Mouse (Mus musculus) forebrain, embryonic 16.5 days (tissue): ENCODE measurements around the gene Upk3a. TPM values are rescaled to one million over a fixed set of nuclear protein-coding genes. Genes with fewer than 3 reads are reported as not detected.
"Not testable (repeated sequence)": the region's sequence is repeated elsewhere in the genome, so short reads cannot be mapped to it uniquely, and the experiment has no call there.

Experiments
- ATAC-seq: fragments of 200-750 bp; cut with Nextera tagmentation; 2 replicates; pipeline ENCODE4 v1.8.0; 2017; ENCODE audit warnings: mild to moderate bottlenecking, moderate library complexity
- H3K27ac ChIP-seq: fragments of 300-500 bp; sonication (generic); 2 replicates; pipeline ENCODE4 v1.5.1; 2014; ENCODE audit warnings: low read length, control low read depth
- H3K27me3 ChIP-seq: fragments of 300-500 bp; sonication (generic); replicated peaks from 2 replicates; pipeline ENCODE4 v1.6.1; 2014; ENCODE audit warnings: low read length; ENCODE audit not compliant: control insufficient read depth, insufficient read depth
- H3K36me3 ChIP-seq: fragments of 300-500 bp; sonication (generic); 2 replicates; pipeline ENCODE4 v1.6.1; 2014; ENCODE audit not compliant: control insufficient read depth, insufficient read depth
- H3K4me1 ChIP-seq: fragments of 300-500 bp; sonication (generic); replicated peaks from 2 replicates; pipeline ENCODE4 v1.6.1; 2014; ENCODE audit warnings: low read length; ENCODE audit not compliant: control insufficient read depth, insufficient read depth
- H3K4me2 ChIP-seq: fragments of 300-500 bp; sonication (generic); 2 replicates; pipeline ENCODE4 v1.6.1; 2014; ENCODE audit warnings: mild to moderate bottlenecking, low read length, control low read depth
- H3K4me3 ChIP-seq: fragments of 300-500 bp; sonication (generic); replicated peaks from 2 replicates; pipeline ENCODE4 v1.5.1; 2014; ENCODE audit warnings: mild to moderate bottlenecking, low read length, control low read depth
- H3K9ac ChIP-seq: fragments of 300-500 bp; sonication (generic); replicated peaks from 2 replicates; pipeline ENCODE4 v1.6.1; 2014; ENCODE audit warnings: low read depth, low read length, control low read depth
- H3K9me3 ChIP-seq: fragments of 300-500 bp; sonication (generic); 2 replicates; pipeline ENCODE4 v1.6.1; 2016; ENCODE audit warnings: low read length; ENCODE audit not compliant: control insufficient read depth
- whole genome bisulfite sequencing: fragments of 180-500 bp; shearing (Covaris S2); extraction: QIAGEN DNeasy Blood & Tissue Kit; methylation state at CpG from one replicate; pipeline ENCODE4 v1.1.7; 2014; 5-methylcytosine and 5-hydroxymethylcytosine counted together
- polyA plus RNA-seq: library from polyadenylated mRNA; unstranded; fragments of >200 nt; fragmentation: Nextera tagmentation; extraction: Ambion mirVana; gene quantifications from 2 replicates; pipeline ENCODE4 v1.2.1, GENCODE M21; 2015

Upk3a gene
- polyA plus RNA-seq, 1 experiment from 2014 or later, result 1.1 TPM

- no peaks in the 10 kb centered on the region for H3K4me1 ChIP-seq
These were observed 10.8 kb downstream of the Upk3a start for GRCm38 (mm10) chr15:85027740-85028139.

GRCm38 (mm10) chr15:85028648-85029047 is 11.7 kb downstream of the Upk3a start, which contains the start of gene Fam118a:
Gene Fam118a, plus strand, starts transcription at chr15:85028948.
- H3K9me3 ChIP-seq, H3K27ac ChIP-seq, H3K27me3 ChIP-seq, H3K36me3 ChIP-seq, H3K4me2 ChIP-seq, H3K4me3 ChIP-seq, H3K9ac ChIP-seq, H3K4me1 ChIP-seq, ATAC-seq: not testable (repeated sequence)
- WGBS, result 44% methylated on average over 1 of the region's 1 CpGs

More at GRCm38 (mm10) chr15:85027740-85028139, 10.8 kb downstream of the Upk3a start:
- Histone ChIP-seq H3K27me3 (no peaks in the 10 kb centered on the region), H3K9me3 (no peaks in the 10 kb centered on the region), H3K36me3 (no peaks in the 10 kb centered on the region), H3K27ac (no peak overlapping the region), H3K4me2 (no peak overlapping the region), H3K4me3 (no peak overlapping the region), H3K9ac (no peak overlapping the region)
- 36% methylated on average over 4 of the region's 4 CpGs for WGBS
- ATAC-seq, result no peak

- H3K4me2 ChIP-seq, H3K36me3 ChIP-seq, ATAC-seq, H3K27me3 ChIP-seq, H3K4me3 ChIP-seq, H3K4me1 ChIP-seq, H3K9ac ChIP-seq, H3K9me3 ChIP-seq, H3K27ac ChIP-seq: not testable (repeated sequence)
- 91% methylated on average over 1 of the region's 1 CpGs for WGBS
These were observed 13.7 kb downstream of the Upk3a start for GRCm38 (mm10) chr15:85030643-85031042.

- ATAC-seq, result no peak
- Histone ChIP-seq H3K36me3 (no peaks in the 10 kb centered on the region), H3K27ac (no peak overlapping the region), H3K9ac (no peak overlapping the region), H3K9me3 (no peaks in the 10 kb centered on the region), H3K4me2 (no peak overlapping the region), H3K27me3 (peaks cover 3% of the 10 kb centered on the region; the same call in 1 of the 2 replicates), H3K4me1 (peaks cover 7% of the 10 kb centered on the region), H3K4me3 (no peak overlapping the region)
- WGBS, result 39% methylated on average over 3 of the region's 3 CpGs
These were observed 14.9 kb downstream of the Upk3a start for GRCm38 (mm10) chr15:85031866-85032265.

- H3K4me1 ChIP-seq, result peaks cover 20% of the 10 kb centered on the region
- H3K4me3 ChIP-seq, H3K27me3 ChIP-seq, H3K9ac ChIP-seq, H3K27ac ChIP-seq, H3K9me3 ChIP-seq, ATAC-seq, H3K4me2 ChIP-seq, H3K36me3 ChIP-seq: not testable (repeated sequence)
- WGBS, result 56% methylated on average over 7 of the region's 7 CpGs
These were observed 17.0 kb downstream of the Upk3a start for GRCm38 (mm10) chr15:85033916-85034315.

GRCm38 (mm10) chr15:85036566-85037342 is 19.8 kb downstream of the Upk3a start:
- peaks cover 3% of the 10 kb centered on the region; the same call in 1 of the 2 replicates for H3K27me3 ChIP-seq
- H3K9ac ChIP-seq, result peak overlapping the region; percentile 84
- H3K4me3 ChIP-seq, result peak overlapping the region; percentile 67
- H3K27ac ChIP-seq, result peak overlapping the region; percentile 20; the same call in 1 of the 2 replicates
- no peaks in the 10 kb centered on the region for H3K9me3 ChIP-seq
- peaks cover 34% of the 10 kb centered on the region for H3K4me1 ChIP-seq
- H3K4me2 ChIP-seq, result peak overlapping the region; percentile 87
- no peaks in the 10 kb centered on the region for H3K36me3 ChIP-seq
- under 1% methylated on average over 75 of the region's 75 CpGs for WGBS
- ATAC-seq, result peak; percentile 95

- Histone ChIP-seq H3K9me3 (no peaks in the 10 kb centered on the region), H3K4me1 (peaks cover 39% of the 10 kb centered on the region), H3K27ac (no peak overlapping the region), H3K4me2 (peak overlapping the region; percentile 87), H3K4me3 (peak overlapping the region; percentile 67), H3K36me3 (no peaks in the 10 kb centered on the region), H3K9ac (peak overlapping the region; percentile 84), H3K27me3 (peaks cover 3% of the 10 kb centered on the region; the same call in 1 of the 2 replicates)
- ATAC-seq, result peak; percentile 3; the same call in 1 of the 2 replicates
- WGBS, result 9% methylated on average over 8 of the region's 8 CpGs
These were observed 20.4 kb downstream of the Upk3a start for GRCm38 (mm10) chr15:85037343-85037690.

GRCm38 (mm10) chr15:85041546-85042225 is 24.7 kb downstream of the Upk3a start:
- Histone ChIP-seq H3K27ac (peak overlapping the region; percentile 73), H3K4me1 (peaks cover 44% of the 10 kb centered on the region), H3K9ac (no peak overlapping the region), H3K4me2 (no peak overlapping the region), H3K27me3 (no peaks in the 10 kb centered on the region), H3K36me3 (no peaks in the 10 kb centered on the region), H3K9me3 (no peaks in the 10 kb centered on the region), H3K4me3 (no peak overlapping the region)
- WGBS, result 59% methylated on average over 10 of the region's 10 CpGs
- ATAC-seq, result no peak

GRCm38 (mm10) chr15:85042361-85042954 is 25.5 kb downstream of the Upk3a start:
- H3K4me1 ChIP-seq, result peaks cover 42% of the 10 kb centered on the region
- no peaks in the 10 kb centered on the region for H3K27me3 ChIP-seq
- ATAC-seq, result peak; percentile 81
- WGBS, result 3% methylated on average over 4 of the region's 4 CpGs
- H3K9ac ChIP-seq, result peak overlapping the region; percentile 23; the same call in 1 of the 2 replicates
- peaks cover 2% of the 10 kb centered on the region; the same call in 1 of the 2 replicates for H3K36me3 ChIP-seq
- peak overlapping the region; percentile 73 for H3K27ac ChIP-seq
- 0 out of 2 replicates have a peak overlapping the region, but pooled peaks have one; percentile 5 for H3K4me2 ChIP-seq
- H3K9me3 ChIP-seq, result no peaks in the 10 kb centered on the region
- H3K4me3 ChIP-seq, result no peak overlapping the region
